Mouse (Mus musculus) limb, embryonic 10.5 days (tissue): ENCODE data around the gene Col24a1. TPM values are rescaled to one million over a fixed set of nuclear protein-coding genes. Genes with fewer than 3 reads are reported as not detected.

Experiments used
- DNase-seq: peaks from one replicate; pipeline ENCODE4 v3.0.0-alpha.2; 2017; ENCODE audit warnings: low spot score
- H3K27ac ChIP-seq: fragments of 300-500 bp; sonication (generic); 2 replicates; pipeline ENCODE4 v1.5.1; 2016; ENCODE audit warnings: mild to moderate bottlenecking
- H3K27me3 ChIP-seq: fragments of 300-500 bp; sonication (generic); 2 replicates; pipeline ENCODE4 v1.6.1; 2016; ENCODE audit warnings: low read depth, mild to moderate bottlenecking; ENCODE audit not compliant: poor library complexity, severe bottlenecking
- H3K36me3 ChIP-seq: fragments of 300-500 bp; sonication (generic); 2 replicates; pipeline ENCODE4 v1.6.1; 2016; ENCODE audit warnings: mild to moderate bottlenecking, moderate library complexity
- H3K4me1 ChIP-seq: fragments of 300-500 bp; sonication (generic); 2 replicates; pipeline ENCODE4 v1.6.1; 2016
- H3K4me3 ChIP-seq: fragments of 300-500 bp; sonication (generic); 2 replicates; pipeline ENCODE4 v1.5.1; 2016; ENCODE audit warnings: mild to moderate bottlenecking, moderate library complexity
- H3K9me3 ChIP-seq: fragments of 300-500 bp; sonication (generic); replicated peaks from 2 replicates; pipeline ENCODE4 v1.6.1; 2016; ENCODE audit warnings: mild to moderate bottlenecking
- WGBS: fragments of 180-500 bp; shearing (Covaris S2); methylation state at CpG from one replicate; pipeline ENCODE4 v1.1.7; 2016; 5-methylcytosine and 5-hydroxymethylcytosine counted together
- polyA plus RNA-seq: library from polyadenylated mRNA; unstranded; fragments of >200 nt; fragmentation: Nextera tagmentation; extraction: Ambion mirVana; gene quantifications from 2 replicates; pipeline ENCODE4 v1.2.1, GENCODE M21; 2016

Col24a1 gene
- 0.73 and 1.0 TPM in 2 replicates for polyA plus RNA-seq

- H3K4me1 ChIP-seq, result peaks cover 25% of the 10 kb centered on the region
- H3K27me3 ChIP-seq, result peaks cover 12% of the 10 kb centered on the region; the same call in 1 of the 2 replicates
- peak within 1 kb of the TSS; percentile 57 for H3K4me3 ChIP-seq
- peak; percentile 72 for DNase-seq
- H3K27ac ChIP-seq, result peak within 1 kb of the TSS; percentile 76
- H3K36me3 ChIP-seq, result no peaks in the 10 kb centered on the region
- no peaks in the 10 kb centered on the region for H3K9me3 ChIP-seq
- under 1% methylated on average over 22 of the region's 22 CpGs for WGBS
Observed at GRCm38 (mm10) chr3:145292337-145293134, at the start of gene Col24a1. Gene Col24a1 (plus strand): TSS chr3:145292472.

GRCm38 (mm10) chr3:145248040-145248439 is 44.2 kb upstream of the Col24a1 start:
- 91% methylated on average over 2 of the region's 2 CpGs for WGBS
- Histone ChIP-seq H3K27me3 (no peaks in the 10 kb centered on the region), H3K4me3 (no peak overlapping the region), H3K27ac (no peak overlapping the region), H3K9me3 (no peaks in the 10 kb centered on the region), H3K4me1 (no peaks in the 10 kb centered on the region), H3K36me3 (no peaks in the 10 kb centered on the region)
- no peak for DNase-seq

- Histone ChIP-seq H3K36me3 (no peaks in the 10 kb centered on the region), H3K9me3 (no peaks in the 10 kb centered on the region), H3K27me3 (no peaks in the 10 kb centered on the region), H3K27ac (no peak overlapping the region), H3K4me1 (no peaks in the 10 kb centered on the region), H3K4me3 (no peak overlapping the region)
- WGBS, result 92% methylated on average over 5 of the region's 5 CpGs
- no peak for DNase-seq
Observed at GRCm38 (mm10) chr3:145253066-145253465, 39.2 kb upstream of the Col24a1 start.

- no peak for DNase-seq
- no peak overlapping the region for H3K27ac ChIP-seq
- no peak overlapping the region for H3K4me3 ChIP-seq
- 78% methylated on average over 3 of the region's 3 CpGs for WGBS
- H3K9me3 ChIP-seq, result no peaks in the 10 kb centered on the region
- H3K36me3 ChIP-seq, result no peaks in the 10 kb centered on the region
- no peaks in the 10 kb centered on the region for H3K27me3 ChIP-seq
- H3K4me1 ChIP-seq, result no peaks in the 10 kb centered on the region
Observed at GRCm38 (mm10) chr3:145254764-145255396, 37.4 kb upstream of the Col24a1 start.

- Histone ChIP-seq H3K27ac (no peak overlapping the region), H3K4me3 (no peak overlapping the region), H3K36me3 (no peaks in the 10 kb centered on the region), H3K9me3 (no peaks in the 10 kb centered on the region), H3K27me3 (no peaks in the 10 kb centered on the region), H3K4me1 (no peaks in the 10 kb centered on the region)
- DNase-seq, result no peak
- 83% methylated on average over 7 of the region's 7 CpGs for WGBS
Observed at GRCm38 (mm10) chr3:145256647-145257046, 35.6 kb upstream of the Col24a1 start.

- no peak for DNase-seq
- Histone ChIP-seq H3K4me3 (no peak overlapping the region), H3K27me3 (no peaks in the 10 kb centered on the region), H3K9me3 (no peaks in the 10 kb centered on the region), H3K4me1 (no peaks in the 10 kb centered on the region), H3K27ac (no peak overlapping the region), H3K36me3 (no peaks in the 10 kb centered on the region)
- WGBS, result 88% methylated on average over 6 of the region's 6 CpGs
Observed at GRCm38 (mm10) chr3:145259678-145260077, 32.6 kb upstream of the Col24a1 start.

GRCm38 (mm10) chr3:145263131-145263530 is 29.1 kb upstream of the Col24a1 start:
- WGBS, result 84% methylated on average over 4 of the region's 4 CpGs
- no peak for DNase-seq
- Histone ChIP-seq H3K9me3 (no peaks in the 10 kb centered on the region), H3K27me3 (no peaks in the 10 kb centered on the region), H3K27ac (no peak overlapping the region), H3K36me3 (no peaks in the 10 kb centered on the region), H3K4me1 (no peaks in the 10 kb centered on the region), H3K4me3 (no peak overlapping the region)

- 88% methylated on average over 7 of the region's 7 CpGs for WGBS
- no peaks in the 10 kb centered on the region for H3K9me3 ChIP-seq
Observed at GRCm38 (mm10) chr3:145268066-145268465, 24.2 kb upstream of the Col24a1 start.

GRCm38 (mm10) chr3:145274191-145274590 is 18.1 kb upstream of the Col24a1 start:
- no peaks in the 10 kb centered on the region for H3K4me1 ChIP-seq
- H3K9me3 ChIP-seq, result no peaks in the 10 kb centered on the region
- no peak for DNase-seq
- WGBS, result 91% methylated on average over 6 of the region's 6 CpGs
- no peak overlapping the region for H3K27ac ChIP-seq
- H3K27me3 ChIP-seq, result no peaks in the 10 kb centered on the region
- no peaks in the 10 kb centered on the region for H3K36me3 ChIP-seq
- no peak overlapping the region for H3K4me3 ChIP-seq

More at GRCm38 (mm10) chr3:145268066-145268465, 24.2 kb upstream of the Col24a1 start:
- Histone ChIP-seq H3K4me3 (no peak overlapping the region), H3K27me3 (no peaks in the 10 kb centered on the region), H3K27ac (no peak overlapping the region), H3K4me1 (no peaks in the 10 kb centered on the region), H3K36me3 (no peaks in the 10 kb centered on the region)
- DNase-seq, result no peak

GRCm38 (mm10) chr3:145293207-145293606 is 935 bp downstream of the Col24a1 start:
- Histone ChIP-seq H3K4me1 (peaks cover 25% of the 10 kb centered on the region), H3K9me3 (no peaks in the 10 kb centered on the region), H3K36me3 (no peaks in the 10 kb centered on the region), H3K27me3 (peaks cover 12% of the 10 kb centered on the region; the same call in 1 of the 2 replicates), H3K27ac (peak overlapping the region; percentile 76), H3K4me3 (peak overlapping the region; percentile 57)
- 4% methylated on average over 9 of the region's 9 CpGs for WGBS
- DNase-seq, result peak; percentile 50

GRCm38 (mm10) chr3:145293623-145294307 is 1.5 kb downstream of the Col24a1 start:
- DNase-seq, result no peak
- H3K27ac ChIP-seq, result peak overlapping the region; percentile 76; the same call in 1 of the 2 replicates
- peaks cover 25% of the 10 kb centered on the region for H3K4me1 ChIP-seq
- H3K36me3 ChIP-seq, result no peaks in the 10 kb centered on the region
- peaks cover 12% of the 10 kb centered on the region; the same call in 1 of the 2 replicates for H3K27me3 ChIP-seq
- no peaks in the 10 kb centered on the region for H3K9me3 ChIP-seq
- H3K4me3 ChIP-seq, result peak overlapping the region; percentile 57
- 63% methylated on average over 12 of the region's 12 CpGs for WGBS

GRCm38 (mm10) chr3:145299980-145300591 is 7.8 kb downstream of the Col24a1 start:
- DNase-seq, result no peak

More at GRCm38 (mm10) chr3:145299980-145300591, 7.8 kb downstream of the Col24a1 start:
- Histone ChIP-seq H3K27me3 (no peaks in the 10 kb centered on the region), H3K4me3 (no peak overlapping the region), H3K4me1 (0 out of 2 replicates have a peak, but pooled peaks cover 4% of the 10 kb centered on the region), H3K9me3 (no peaks in the 10 kb centered on the region), H3K36me3 (no peaks in the 10 kb centered on the region), H3K27ac (no peak overlapping the region)
- WGBS, result 90% methylated on average over 5 of the region's 5 CpGs
